Mouse (Mus musculus): Measurements from ENCODE around the gene Ptpn7.
"Not testable (repeated sequence)": the region's sequence is repeated elsewhere in the genome, so short reads cannot be mapped to it uniquely, and the experiment has no call there.

The Ptpn7 gene

DNA sequence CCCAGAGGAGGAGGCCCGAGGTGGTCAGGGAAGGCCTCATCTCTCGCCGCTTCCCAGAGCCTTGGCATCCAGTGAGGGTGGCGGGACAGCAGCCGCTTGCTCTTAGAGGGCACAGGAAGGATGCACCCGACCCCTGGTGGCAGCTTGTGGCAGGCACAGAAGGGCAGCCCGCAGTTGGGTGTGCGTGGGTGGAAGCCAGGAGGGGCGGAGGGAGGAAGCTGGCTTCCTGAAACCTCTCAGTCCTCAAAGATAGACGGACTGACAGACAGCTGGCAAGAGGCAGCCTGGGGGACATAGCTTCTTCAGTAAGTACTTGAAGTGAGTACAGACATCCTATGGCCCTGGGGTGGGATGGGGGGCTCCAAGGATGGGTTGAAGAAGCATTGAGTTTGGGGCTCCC is at the start of gene Ptpn7:
Ptpn7 (plus strand) TSS at position 228 of the 400 bp plus-strand sequence.
- DNase-seq (ENCODE audit: low spot score): peak; percentile 77

GRCm38 (mm10) chr1:135083465-135083864 is 49.0 kb upstream of the Ptpn7 start:
- DNase-seq (ENCODE audit: low spot score): no peak

DNA sequence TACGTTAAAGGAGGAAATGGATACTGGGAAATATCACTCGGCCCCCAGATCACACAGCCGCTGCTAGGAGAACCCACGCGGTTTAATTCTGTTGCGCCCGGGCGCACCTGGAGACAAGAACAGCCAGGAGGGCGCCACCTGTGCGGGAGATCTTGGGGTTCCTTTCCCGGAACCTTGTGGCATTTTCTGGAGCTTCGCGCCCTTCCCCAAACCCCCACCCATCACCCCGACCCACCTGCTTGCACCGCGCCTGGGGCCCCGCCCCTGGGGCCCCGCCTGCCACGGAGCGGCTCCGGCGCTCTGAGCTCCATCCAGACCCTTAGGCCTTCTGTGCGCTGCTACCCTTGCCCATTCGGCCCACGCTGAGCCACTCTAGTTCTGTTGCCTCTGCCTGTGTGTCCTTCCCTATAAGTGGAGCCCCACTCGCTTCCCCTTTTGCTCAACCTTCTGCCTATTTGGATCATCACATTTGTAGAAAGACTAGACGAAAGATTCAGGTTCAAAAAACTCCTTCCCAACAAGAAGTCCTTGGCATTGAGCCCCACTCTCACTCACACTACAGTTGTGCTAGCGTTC is 47.1 kb upstream of the Ptpn7 start:
- DNase-seq (ENCODE audit: low spot score): no peak

DNA sequence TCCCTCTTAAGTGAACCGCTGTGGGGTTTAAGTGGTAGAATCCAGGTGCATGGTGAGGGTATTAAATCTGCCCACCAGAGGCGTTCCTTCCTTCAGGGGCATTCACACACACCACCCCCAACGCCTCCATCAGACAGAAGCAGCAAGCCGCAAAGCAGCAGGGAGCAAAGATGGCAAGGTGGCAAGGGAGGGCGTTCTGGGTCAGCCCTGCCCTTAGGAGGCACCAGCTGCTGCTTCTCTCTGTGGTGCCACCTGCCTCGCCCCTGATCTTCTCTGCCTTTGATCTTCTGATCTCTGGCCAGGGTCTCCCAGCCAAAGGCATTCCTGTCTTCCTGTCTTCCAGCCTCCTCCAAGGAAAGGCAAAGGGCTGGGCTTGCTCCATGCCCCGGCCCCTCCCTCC is 46.5 kb upstream of the Ptpn7 start:
- DNase-seq (ENCODE audit: low spot score): no peak

DNA sequence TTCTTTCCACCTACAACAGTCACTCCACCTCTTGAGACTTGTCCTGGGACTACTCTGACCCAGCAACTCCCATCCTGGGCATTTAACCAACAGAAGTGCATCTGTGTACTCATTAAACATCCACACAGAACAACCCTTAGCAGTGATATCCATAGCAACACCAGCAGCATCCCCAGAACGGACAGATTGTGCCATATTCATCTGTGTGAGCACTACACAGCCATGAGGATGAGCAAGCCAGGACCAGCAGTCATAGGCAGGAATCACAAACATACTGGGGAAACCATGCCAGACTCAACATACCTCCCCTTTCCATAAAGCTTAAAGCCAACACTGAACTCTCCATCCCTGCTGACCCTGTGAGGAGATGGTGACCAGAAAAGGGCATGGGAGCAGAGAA is 45.1 kb upstream of the Ptpn7 start:
- DNase-seq (ENCODE audit: low spot score): no peak

DNA sequence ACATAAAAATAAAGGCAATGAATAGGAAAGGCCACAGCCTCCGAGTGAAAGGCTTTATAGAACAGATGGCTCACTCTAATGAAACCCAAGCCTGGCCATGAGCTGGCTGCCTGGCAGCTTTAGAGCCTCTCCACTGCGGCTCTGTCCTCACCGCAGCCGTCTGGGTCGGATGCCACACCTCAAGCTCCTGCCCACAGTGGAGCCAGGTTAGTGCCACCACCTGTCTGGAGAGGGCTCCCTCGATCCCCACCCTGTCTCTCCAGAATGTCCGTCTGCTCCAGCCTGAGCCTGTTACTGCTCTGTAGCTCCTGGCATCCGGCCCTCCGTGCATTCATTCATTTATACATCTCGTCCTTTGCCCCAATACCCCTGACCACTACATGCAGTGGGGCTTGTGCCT is 42.9 kb upstream of the Ptpn7 start:
- no peak for DNase-seq (ENCODE audit: low spot score)

DNA sequence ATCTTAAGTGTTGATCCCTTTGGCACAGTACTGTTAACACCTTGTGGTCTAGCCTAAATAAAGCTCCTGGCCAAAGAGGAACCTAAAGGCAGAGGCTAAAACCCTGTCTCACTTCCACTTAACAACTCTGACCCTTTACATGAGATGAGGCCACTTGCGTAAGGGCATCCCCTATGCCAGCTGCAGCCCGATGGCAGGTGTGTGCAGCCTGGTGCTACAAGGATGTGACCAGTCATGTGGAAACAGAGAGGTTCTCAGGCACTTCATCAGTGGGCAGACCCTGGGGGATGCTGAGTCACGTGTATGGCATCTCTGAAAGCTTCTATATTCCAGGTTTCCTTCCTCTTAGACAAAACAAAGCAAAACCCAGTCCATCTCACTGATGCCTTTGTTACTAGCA is 41.6 kb upstream of the Ptpn7 start:
- no peak for DNase-seq (ENCODE audit: low spot score)

- DNase-seq (ENCODE audit: low spot score): no peak
Measured at GRCm38 (mm10) chr1:135094723-135095122, 37.8 kb upstream of the Ptpn7 start.

- no peak for DNase-seq (ENCODE audit: low spot score)
Measured at GRCm38 (mm10) chr1:135095189-135095588, 37.3 kb upstream of the Ptpn7 start.

GRCm38 (mm10) chr1:135096312-135096711 is 36.2 kb upstream of the Ptpn7 start:
- DNase-seq (ENCODE audit: low spot score): no peak

GRCm38 (mm10) chr1:135097441-135097840 is 35.1 kb upstream of the Ptpn7 start:
- DNase-seq (ENCODE audit: low spot score): no peak

GRCm38 (mm10) chr1:135098441-135098840 is 34.1 kb upstream of the Ptpn7 start:
- DNase-seq (ENCODE audit: low spot score): no peak

DNA sequence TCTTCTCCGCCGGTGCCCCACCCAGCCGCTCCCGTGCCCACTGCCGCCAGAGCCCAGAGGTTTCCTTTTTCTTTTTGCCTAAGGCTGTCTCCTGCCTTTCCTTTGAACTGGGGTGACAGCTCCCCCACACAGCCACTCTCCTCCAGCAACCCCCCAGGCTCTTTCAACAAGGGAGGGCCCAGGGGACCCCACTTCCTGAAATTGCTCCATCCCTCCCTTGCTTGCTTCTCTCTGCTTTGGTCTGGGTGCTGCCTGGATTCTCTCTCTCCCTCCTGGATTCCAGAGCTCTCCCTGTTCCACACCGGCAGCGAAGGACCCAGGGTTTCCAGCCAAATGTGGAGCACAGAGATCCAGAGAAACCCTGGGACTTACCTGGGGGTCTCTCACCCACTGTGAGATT is 32.1 kb upstream of the Ptpn7 start:
- no peak for DNase-seq (ENCODE audit: low spot score)

- DNase-seq (ENCODE audit: low spot score): peak; percentile 62
Measured at GRCm38 (mm10) chr1:135105124-135105523, 27.4 kb upstream of the Ptpn7 start, which contains the start of gene Lgr6. TSS of gene Lgr6 (minus strand) at chr1:135105276.

DNA sequence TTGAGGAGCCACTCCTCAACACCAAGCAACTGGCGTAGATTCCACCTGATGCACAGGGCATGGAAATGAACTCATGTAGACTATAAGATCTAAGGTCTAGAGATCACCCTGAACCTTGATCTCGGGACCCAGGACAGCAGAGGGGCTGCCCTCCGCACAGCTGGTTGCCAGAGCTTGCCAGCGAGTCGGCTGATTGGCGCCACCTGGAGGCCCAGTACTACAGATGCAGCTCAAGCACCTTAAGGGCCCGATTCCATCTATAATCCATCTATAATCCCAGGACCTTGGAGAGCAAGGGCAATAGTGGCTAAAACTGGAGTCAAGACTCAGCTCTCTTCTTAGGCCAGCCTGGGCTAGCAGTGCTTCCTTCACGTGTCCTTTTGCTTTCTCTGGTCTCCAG is 26.5 kb upstream of the Ptpn7 start:
- peak; percentile 80 for DNase-seq (ENCODE audit: low spot score)

- no peak for DNase-seq (ENCODE audit: low spot score)
Measured at GRCm38 (mm10) chr1:135108611-135109010, 23.9 kb upstream of the Ptpn7 start.

DNA sequence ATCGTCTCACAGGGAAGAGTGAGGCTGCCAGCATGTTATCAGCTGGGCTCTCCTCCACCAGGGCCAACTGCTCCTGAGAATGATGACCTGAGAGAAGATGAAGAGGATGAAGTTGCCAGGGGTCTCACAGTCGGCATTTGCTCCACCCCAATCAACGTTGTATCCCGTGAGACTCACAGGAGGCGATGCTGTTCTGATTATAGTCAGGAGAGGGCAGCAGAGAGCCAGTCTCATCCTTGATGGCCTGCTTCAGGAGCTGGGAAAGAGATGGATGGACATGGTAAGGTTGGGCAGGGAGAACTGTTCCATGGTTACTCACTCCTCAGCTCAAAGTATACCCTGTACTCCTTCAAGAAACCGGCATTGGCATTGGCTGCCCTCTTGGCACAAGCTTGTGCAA is 22.4 kb upstream of the Ptpn7 start:
- peak; percentile 59 for DNase-seq (ENCODE audit: low spot score)

GRCm38 (mm10) chr1:135111271-135111670 is 21.2 kb upstream of the Ptpn7 start:
- DNase-seq (ENCODE audit: low spot score): not testable (repeated sequence)

GRCm38 (mm10) chr1:135112661-135113060 is 19.8 kb upstream of the Ptpn7 start:
- DNase-seq (ENCODE audit: low spot score): no peak

- DNase-seq (ENCODE audit: low spot score): no peak
Measured at GRCm38 (mm10) chr1:135124573-135125363, 7.7 kb upstream of the Ptpn7 start.

- DNase-seq (ENCODE audit: low spot score): no peak
Measured at GRCm38 (mm10) chr1:135125990-135126389, 6.5 kb upstream of the Ptpn7 start.

- DNase-seq (ENCODE audit: low spot score): no peak
Measured at GRCm38 (mm10) chr1:135126443-135127027, 6.0 kb upstream of the Ptpn7 start.

GRCm38 (mm10) chr1:135128011-135128441 is 4.5 kb upstream of the Ptpn7 start:
- DNase-seq (ENCODE audit: low spot score): no peak
